Mouse (Mus musculus) intestine, postnatal 0 days (tissue): ENCODE measurements around the gene Mllt10. TPM values are rescaled to one million over a fixed set of nuclear protein-coding genes. Genes with fewer than 3 reads are reported as not detected.
A peak's percentile ranks its signal among the peaks of the same experiment; 100 is the strongest.
"Not testable (repeated sequence)": the region's sequence is repeated elsewhere in the genome, so short reads cannot be mapped to it uniquely, and the experiment has no call there.

Source experiments
- ATAC-seq: fragments of 200-750 bp; cut with Nextera tagmentation; 2 replicates; pipeline ENCODE4 v1.8.0; 2017; ENCODE audit warnings: mild to moderate bottlenecking, moderate TSS enrichment, moderate library complexity
- H3K27ac ChIP-seq: fragments of 300-500 bp; sonication (generic); 2 replicates; pipeline ENCODE4 v1.5.1; 2014; ENCODE audit warnings: mild to moderate bottlenecking, low read depth, low read length, moderate library complexity
- H3K27me3 ChIP-seq: fragments of 300-500 bp; sonication (generic); replicated peaks from 2 replicates; pipeline ENCODE4 v1.6.1; 2014; ENCODE audit warnings: low read length, mixed read lengths; ENCODE audit not compliant: control insufficient read depth, insufficient read depth
- H3K36me3 ChIP-seq: fragments of 300-500 bp; sonication (generic); 2 replicates; pipeline ENCODE4 v1.6.1; 2014; ENCODE audit warnings: mild to moderate bottlenecking, moderate library complexity; ENCODE audit not compliant: control insufficient read depth, insufficient read depth
- H3K4me1 ChIP-seq: fragments of 300-500 bp; sonication (generic); replicated peaks from 2 replicates; pipeline ENCODE4 v1.6.1; 2014; ENCODE audit warnings: antibody characterized with exemption, low read length, mixed read lengths; ENCODE audit not compliant: control insufficient read depth, insufficient read depth
- H3K4me2 ChIP-seq: fragments of 300-500 bp; sonication (generic); replicated peaks from 2 replicates; pipeline ENCODE4 v1.6.1; 2014; ENCODE audit warnings: low read depth, mild to moderate bottlenecking, moderate library complexity
- H3K4me3 ChIP-seq: fragments of 300-500 bp; sonication (generic); 2 replicates; pipeline ENCODE4 v1.5.1; 2014; ENCODE audit warnings: low read depth, low read length
- H3K9ac ChIP-seq: fragments of 300-500 bp; sonication (generic); 2 replicates; pipeline ENCODE4 v1.6.1; 2014; ENCODE audit warnings: mild to moderate bottlenecking, low read depth, low read length
- H3K9me3 ChIP-seq: fragments of 300-500 bp; sonication (generic); 2 replicates; pipeline ENCODE4 v1.6.1; 2016; ENCODE audit warnings: mixed run types; ENCODE audit not compliant: control insufficient read depth
- CTCF ChIP-seq: sonication (generic); IDR thresholded peaks from 2 replicates; pipeline ENCODE4 v1.5.1; 2016; ENCODE audit warnings: low read depth, mild to moderate bottlenecking, control low read depth, antibody characterized with exemption, moderate library complexity
- WGBS: fragments of 180-500 bp; shearing (Covaris S2); extraction: QIAGEN DNeasy Blood & Tissue Kit; methylation state at CpG from one replicate; pipeline ENCODE4 v1.1.7; 2014; 5-methylcytosine and 5-hydroxymethylcytosine counted together
- polyA plus RNA-seq: library from polyadenylated mRNA; unstranded; fragments of >200 nt; fragmentation: Nextera tagmentation; extraction: Ambion mirVana; gene quantifications from 2 replicates; pipeline ENCODE4 v1.2.1, GENCODE M21; 2015

Mllt10 gene
- polyA plus RNA-seq, 1 experiment from 2014 or later: 22.6 TPM

DNA sequence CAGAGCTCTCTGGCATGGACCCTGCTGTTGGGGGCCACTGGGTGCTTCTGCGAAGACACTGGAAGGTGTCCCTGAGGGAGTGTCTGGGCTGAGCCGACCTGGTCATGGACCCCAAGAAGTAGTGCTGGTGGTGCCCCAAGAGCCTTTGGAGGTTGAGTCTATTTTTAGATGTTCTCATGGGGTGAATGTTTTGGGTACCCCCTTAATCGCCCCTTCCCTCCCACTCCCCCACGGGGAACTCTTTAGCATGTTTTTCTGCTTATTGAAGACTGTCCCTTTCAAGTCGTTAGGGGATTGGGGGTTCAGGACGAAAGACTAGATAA is 10.6 kb downstream of the Mllt10 start:
- H3K36me3 ChIP-seq: no peaks in the 10 kb centered on the region
- no peak for ATAC-seq
- H3K4me2 ChIP-seq: peak overlapping the region; percentile 79
- no peaks in the 10 kb centered on the region for H3K9me3 ChIP-seq
- H3K4me1 ChIP-seq: no peaks in the 10 kb centered on the region
- WGBS: 9% methylated on average over 6 of the region's 6 CpGs
- H3K27ac ChIP-seq: peak overlapping the region; percentile 100
- H3K4me3 ChIP-seq: peak overlapping the region; percentile 94
- H3K27me3 ChIP-seq: no peaks in the 10 kb centered on the region
- H3K9ac ChIP-seq: peak overlapping the region; percentile 99
- TF ChIP-seq CTCF: no peak

DNA sequence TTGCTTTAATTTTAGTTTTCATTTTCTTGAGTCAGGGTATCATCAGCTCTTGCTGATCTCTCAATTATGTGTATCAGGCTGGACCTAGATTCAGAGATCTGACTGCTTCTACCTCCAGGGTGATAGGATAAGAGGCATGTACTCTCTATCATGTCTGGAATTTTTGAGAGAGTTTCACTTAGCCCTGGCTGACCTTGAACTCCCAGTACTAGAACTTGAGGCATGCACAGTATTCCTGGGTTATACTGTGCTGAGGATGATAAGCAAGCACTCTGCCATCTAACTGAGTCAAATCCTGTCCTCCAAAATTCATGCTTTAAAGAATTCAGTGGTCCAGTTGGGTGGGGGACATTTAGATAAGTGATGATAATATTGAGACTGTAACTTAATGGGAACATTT is 11.4 kb downstream of the Mllt10 start:
- TF ChIP-seq CTCF: no peak
- no peak for ATAC-seq
- no peaks in the 10 kb centered on the region for H3K36me3 ChIP-seq
- no peak overlapping the region for H3K4me3 ChIP-seq
- no peaks in the 10 kb centered on the region for H3K4me1 ChIP-seq
- no peaks in the 10 kb centered on the region for H3K9me3 ChIP-seq
- H3K27me3 ChIP-seq: no peaks in the 10 kb centered on the region
- no peak overlapping the region for H3K27ac ChIP-seq
- H3K4me2 ChIP-seq: no peak overlapping the region
- H3K9ac ChIP-seq: no peak overlapping the region

DNA sequence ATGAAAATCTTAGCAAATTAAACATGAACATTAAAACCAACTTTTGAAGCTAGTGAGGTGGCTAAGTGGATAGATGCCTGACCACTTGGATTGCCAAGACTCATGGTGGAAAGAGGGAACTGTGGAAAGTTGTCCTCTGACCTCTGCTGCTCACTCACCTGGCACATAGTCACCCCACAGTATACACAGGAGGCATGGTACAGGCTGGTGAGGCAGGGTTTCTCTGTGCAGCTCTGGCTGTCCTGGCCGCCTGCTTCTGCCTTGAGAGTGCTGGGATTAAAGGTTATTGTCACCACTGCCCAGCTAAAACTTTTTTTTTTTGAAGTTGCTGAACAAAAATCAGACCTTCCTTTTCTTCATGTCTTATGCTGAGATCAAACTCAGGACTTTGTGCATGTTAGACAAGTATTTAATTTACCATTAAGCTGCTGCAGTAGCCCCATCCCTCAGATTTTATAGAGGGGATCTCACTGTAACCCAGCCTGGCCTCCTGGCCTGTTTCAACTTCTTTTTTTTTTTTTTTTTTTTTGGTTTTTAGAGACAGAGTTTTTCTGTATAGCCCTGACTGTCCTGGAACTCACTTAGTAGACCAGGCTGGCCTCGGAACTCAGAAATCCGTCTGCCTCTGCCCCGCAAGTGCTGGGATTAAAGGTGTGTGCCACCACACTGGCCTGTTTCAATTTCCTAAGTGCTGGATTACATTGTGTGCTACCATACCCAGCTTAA is 13.2 kb downstream of the Mllt10 start:
- H3K9me3 ChIP-seq: no peaks in the 10 kb centered on the region
- H3K4me1 ChIP-seq: no peaks in the 10 kb centered on the region
- no peaks in the 10 kb centered on the region for H3K36me3 ChIP-seq
- H3K27ac ChIP-seq: no peak overlapping the region
- ATAC-seq: no peak
- H3K4me2 ChIP-seq: no peak overlapping the region
- no peaks in the 10 kb centered on the region for H3K27me3 ChIP-seq
- TF ChIP-seq CTCF: no peak
- 89% methylated on average over 4 of the region's 4 CpGs for WGBS
- no peak overlapping the region for H3K4me3 ChIP-seq
- H3K9ac ChIP-seq: no peak overlapping the region

DNA sequence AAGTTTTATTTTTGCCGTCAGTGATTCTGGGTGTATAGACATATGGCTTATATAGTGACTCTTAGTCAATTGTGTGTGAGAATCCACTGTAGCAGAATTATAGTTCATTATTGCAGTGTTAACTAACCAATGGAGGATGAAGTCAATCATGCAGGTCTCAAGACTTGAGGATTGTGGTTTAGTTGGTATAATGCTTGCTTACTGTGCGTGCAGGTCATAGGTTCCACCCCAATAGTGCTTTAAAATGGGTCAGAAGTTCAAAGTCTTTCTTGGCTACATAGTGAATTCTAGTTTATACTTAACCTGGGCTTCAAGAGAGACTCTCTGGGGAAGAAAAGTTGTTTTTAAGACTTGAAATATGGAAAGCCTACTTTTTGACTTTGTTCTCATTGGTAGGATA is 16.9 kb downstream of the Mllt10 start:
- WGBS: 59% methylated on average over 2 of the region's 2 CpGs

DNA sequence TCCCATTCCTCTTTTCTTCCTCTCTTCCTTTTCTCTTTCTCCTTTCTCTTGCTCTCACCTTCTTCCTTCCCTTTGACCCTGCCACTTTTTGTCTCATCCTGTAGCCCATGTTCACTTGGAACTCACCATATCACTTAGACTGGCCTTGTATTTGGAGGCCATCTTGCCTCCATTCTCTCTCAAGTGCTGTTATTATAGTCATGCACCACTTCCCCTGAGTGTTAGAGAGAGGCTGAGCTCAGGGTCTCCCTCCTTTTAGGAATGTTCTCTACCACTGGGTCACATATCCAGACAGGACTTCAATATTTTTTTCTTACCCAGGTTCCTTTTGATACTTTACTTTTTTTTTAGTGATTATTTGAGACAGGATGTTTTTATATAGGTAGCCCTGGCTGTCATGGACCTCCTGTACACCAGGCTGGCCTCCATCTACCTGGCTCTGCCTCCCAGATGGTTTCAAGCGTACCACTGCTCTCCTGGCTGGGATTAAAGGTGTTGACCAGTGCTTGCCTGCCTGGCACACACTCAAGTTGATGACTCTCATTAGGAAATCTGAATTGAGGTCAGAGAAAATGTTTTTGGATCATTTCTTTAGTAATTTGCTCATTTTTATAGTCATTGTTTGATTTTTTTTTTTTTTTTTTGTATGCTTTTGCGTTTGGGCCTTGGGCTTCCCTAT is 25.3 kb downstream of the Mllt10 start:
- Histone ChIP-seq H3K27me3 (no peaks in the 10 kb centered on the region), H3K4me2 (no peak overlapping the region), H3K36me3 (peaks cover 37% of the 10 kb centered on the region), H3K9ac (no peak overlapping the region), H3K4me1 (no peaks in the 10 kb centered on the region), H3K9me3 (no peaks in the 10 kb centered on the region), H3K4me3 (no peak overlapping the region), H3K27ac (no peak overlapping the region)
- no peak for ATAC-seq
- no peak for TF ChIP-seq CTCF
- 89% methylated on average over 2 of the region's 2 CpGs for WGBS

More for the DNA sequence above, 16.9 kb downstream of the Mllt10 start:
- H3K36me3 ChIP-seq: peaks cover 5% of the 10 kb centered on the region; the same call in 1 of the 2 replicates
- no peak for TF ChIP-seq CTCF
- no peak overlapping the region for H3K27ac ChIP-seq
- no peak overlapping the region for H3K9ac ChIP-seq
- ATAC-seq: no peak
- H3K9me3 ChIP-seq: no peaks in the 10 kb centered on the region
- H3K27me3 ChIP-seq: no peaks in the 10 kb centered on the region
- no peak overlapping the region for H3K4me2 ChIP-seq
- no peak overlapping the region for H3K4me3 ChIP-seq
- H3K4me1 ChIP-seq: no peaks in the 10 kb centered on the region

DNA sequence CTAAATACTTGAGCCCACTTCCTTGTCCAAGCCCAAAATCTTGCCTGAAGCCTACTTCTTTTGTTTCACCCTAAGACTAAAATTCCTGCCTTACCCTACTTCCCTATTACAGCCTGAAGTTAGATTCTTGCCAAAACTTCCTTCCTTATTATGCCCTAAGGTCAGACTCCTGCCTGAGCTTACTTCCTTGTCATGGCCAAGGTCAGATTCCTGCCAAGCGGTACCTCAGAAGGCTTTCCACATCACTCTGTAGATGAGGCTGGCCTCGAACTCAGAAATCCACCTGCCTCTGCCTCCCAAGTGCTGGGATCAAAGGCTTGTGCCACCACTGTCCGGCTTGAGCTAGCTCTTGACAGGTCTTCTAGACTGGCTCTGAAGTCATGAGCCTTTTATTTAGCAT is 32.7 kb downstream of the Mllt10 start:
- H3K9me3 ChIP-seq, H3K4me2 ChIP-seq, H3K9ac ChIP-seq, H3K4me1 ChIP-seq, H3K27ac ChIP-seq, H3K4me3 ChIP-seq, H3K27me3 ChIP-seq, ATAC-seq: not testable (repeated sequence)
- WGBS: 83% methylated on average over 3 of the region's 3 CpGs
- peaks cover 36% of the 10 kb centered on the region for H3K36me3 ChIP-seq
